8 mouse cellular contexts compared by ENCODE assay signal in the genomic region with DNA sequence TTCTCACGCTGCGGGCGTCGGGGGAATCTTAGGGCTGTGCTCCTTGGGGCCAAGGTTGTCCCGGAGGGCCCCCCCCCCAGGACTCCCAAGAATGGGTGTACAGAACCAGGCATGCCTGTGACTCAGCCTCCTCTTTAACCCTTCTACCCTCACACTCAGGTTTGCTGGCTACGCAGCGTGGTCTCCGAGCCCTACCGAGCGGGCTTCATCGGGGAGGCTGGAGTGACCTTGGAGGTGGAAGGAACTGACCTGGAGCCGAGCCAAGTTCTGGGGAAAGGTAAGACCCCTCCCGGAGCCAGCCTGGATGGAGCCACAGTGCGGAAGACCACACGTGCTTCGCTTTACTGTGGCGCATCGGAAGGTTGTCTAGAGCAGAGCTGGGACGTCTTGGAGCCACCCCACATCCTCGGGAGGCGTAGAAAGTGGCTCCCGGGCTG. TPM values are rescaled to one million over a fixed set of nuclear protein-coding genes. Genes with fewer than 3 reads are reported as not detected.
DNase-seq lines count a peak whose midpoint lies in the region; ATAC-seq and TF ChIP-seq lines count a peak whose summit lies in the region.

No protein-coding gene starts in this region.

- peak in 1 of 2 experiments; percentile 19 for DNase-seq in heart, adult 2 months
- no peak for DNase-seq in heart, postnatal 25 days (ENCODE audit: low spot score)
- DNase-seq in left cerebral cortex, postnatal 25 days (ENCODE audit: low spot score in 2 of 2): no peak
- DNase-seq in layer of hippocampus, adult 9-10 months (ENCODE audit: low spot score): no peak
- DNase-seq in layer of hippocampus, postnatal 36 days: no peak

- TF ChIP-seq POLR2A in heart, adult 2 months (IDR thresholded peaks at IDR 0.05; ENCODE audit: insufficient read depth, low read depth, low read length): no peak

- H3K27ac ChIP-seq in heart, adult 2 months: no peak overlapping the region
- peak overlapping the region; percentile 58 for H3K27ac ChIP-seq in embryonic facial prominence, embryonic 12.5 days
- peak overlapping the region; percentile 82 for H3K27ac ChIP-seq in intestine, embryonic 15.5 days
- H3K27ac ChIP-seq in midbrain, embryonic 13.5 days: no peak overlapping the region

- 2% methylated on average over 22 of the region's 22 CpGs for WGBS in heart, adult 2 months
- 1% methylated on average over 22 of the region's 22 CpGs for WGBS in embryonic facial prominence, embryonic 12.5 days
- WGBS in intestine, embryonic 15.5 days: under 1% methylated on average over 22 of the region's 22 CpGs
- 1% methylated on average over 22 of the region's 22 CpGs for WGBS in midbrain, embryonic 13.5 days

- peak overlapping the region; percentile 23; the same call in 1 of the 2 replicates for H3K4me3 ChIP-seq in heart, adult 2 months
- H3K4me3 ChIP-seq in embryonic facial prominence, embryonic 12.5 days: peak overlapping the region; percentile 41
- H3K4me3 ChIP-seq in intestine, embryonic 15.5 days (replicated peaks): peak overlapping the region; percentile 48
- H3K4me3 ChIP-seq in midbrain, embryonic 13.5 days (replicated peaks): peak overlapping the region; percentile 34

- peaks cover 1% of the 10 kb centered on the region for H3K4me1 ChIP-seq in heart, adult 2 months (ENCODE audit: control insufficient read depth, insufficient read depth, low read length)
- H3K4me1 ChIP-seq in embryonic facial prominence, embryonic 12.5 days: peaks cover 49% of the 10 kb centered on the region
- H3K4me1 ChIP-seq in intestine, embryonic 15.5 days (replicated peaks): peaks cover 31% of the 10 kb centered on the region
- peaks cover 36% of the 10 kb centered on the region for H3K4me1 ChIP-seq in midbrain, embryonic 13.5 days (replicated peaks)

- intact Hi-C loops in heart, adult 2 months (cut with DNase I): no loop called here
- intact Hi-C loops in heart, postnatal 25 days (cut with DNase I): no loop called here
- intact Hi-C loops in left cerebral cortex, postnatal 25 days (cut with DNase I): no loop called here

- no peaks in the 10 kb centered on the region for H3K9me3 ChIP-seq in embryonic facial prominence, embryonic 12.5 days
- H3K9me3 ChIP-seq in intestine, embryonic 15.5 days: no peaks in the 10 kb centered on the region
- H3K9me3 ChIP-seq in midbrain, embryonic 13.5 days: no peaks in the 10 kb centered on the region

- ATAC-seq in embryonic facial prominence, embryonic 12.5 days (ENCODE audit: insufficient number of reproducible peaks, insufficient read depth, low FRiP score, low TSS enrichment): peak; percentile 43; the same call in 1 of the 2 replicates
- peak; percentile 50 for ATAC-seq in intestine, embryonic 15.5 days
- ATAC-seq in midbrain, embryonic 13.5 days: peak; percentile 31; the same call in 1 of the 2 replicates

- no peaks in the 10 kb centered on the region for H3K79me2 ChIP-seq in heart, adult 2 months (replicated peaks; ENCODE audit: control insufficient read depth, insufficient read depth, low read length)

- peaks cover 15% of the 10 kb centered on the region for H3K27me3 ChIP-seq in heart, adult 2 months (ENCODE audit: control insufficient read depth, insufficient read depth, low read length)
- peaks cover 17% of the 10 kb centered on the region for H3K27me3 ChIP-seq in embryonic facial prominence, embryonic 12.5 days
- H3K27me3 ChIP-seq in intestine, embryonic 15.5 days (replicated peaks): no peaks in the 10 kb centered on the region
- H3K27me3 ChIP-seq in midbrain, embryonic 13.5 days: peaks cover 74% of the 10 kb centered on the region

- H3K36me3 ChIP-seq in heart, adult 2 months (ENCODE audit: control insufficient read depth, insufficient read depth, low read length): no peaks in the 10 kb centered on the region
- H3K36me3 ChIP-seq in embryonic facial prominence, embryonic 12.5 days: no peaks in the 10 kb centered on the region
- H3K36me3 ChIP-seq in intestine, embryonic 15.5 days: no peaks in the 10 kb centered on the region
- no peaks in the 10 kb centered on the region for H3K36me3 ChIP-seq in midbrain, embryonic 13.5 days

- no peak overlapping the region for H3K9ac ChIP-seq in heart, adult 2 months (ENCODE audit: low read depth, low read length)
- peak overlapping the region; percentile 44 for H3K9ac ChIP-seq in embryonic facial prominence, embryonic 12.5 days
- H3K9ac ChIP-seq in intestine, embryonic 15.5 days: peak overlapping the region; percentile 61
- 0 out of 2 replicates have a peak overlapping the region, but pooled peaks have one; percentile 29 for H3K9ac ChIP-seq in midbrain, embryonic 13.5 days (replicated peaks)

- H3K4me2 ChIP-seq in embryonic facial prominence, embryonic 12.5 days (replicated peaks): peak overlapping the region; percentile 76
- H3K4me2 ChIP-seq in intestine, embryonic 15.5 days (replicated peaks): peak overlapping the region; percentile 90
- peak overlapping the region; percentile 54 for H3K4me2 ChIP-seq in midbrain, embryonic 13.5 days (replicated peaks)

- no peak for TF ChIP-seq EP300 in heart, adult 2 months (IDR thresholded peaks at IDR 0.05; ENCODE audit: insufficient read depth, low read depth, low read length)

- no peak for TF ChIP-seq CTCF in heart, adult 2 months (IDR thresholded peaks at IDR 0.05)

RNA-seq across cellular contexts. Expression of a gene that starts 0.4 kb away (rescaled TPM):
- 1 to 10 TPM in 1 of 2 experiments, under 1 TPM in 1; 0.91 to 1.1 TPM for total RNA-seq in heart, adult 2 months (2021)
- 1.2 and 1.4 TPM in 2 replicates for polyA plus RNA-seq in heart, adult 2 months (2012; rRNA removed)
- 1 to 10 TPM; 1.3 to 1.6 TPM for total RNA-seq in heart, postnatal 25 days (2021)
- 17.6 and 19.1 TPM in 2 replicates for polyA plus RNA-seq in embryonic facial prominence, embryonic 12.5 days (2016; fragmentation: Nextera tagmentation; extraction: Ambion mirVana)
- polyA plus RNA-seq in intestine, embryonic 15.5 days (2015; fragmentation: Nextera tagmentation; extraction: Ambion mirVana): 16.2 and 17.5 TPM in 2 replicates
- 0.28 and 0.46 TPM in 2 replicates for polyA plus RNA-seq in midbrain, embryonic 13.5 days (2015; fragmentation: Nextera tagmentation; extraction: Ambion mirVana)
- total RNA-seq in left cerebral cortex, postnatal 25 days (2021): under 1 TPM; 0.34 to 0.64 TPM
- total RNA-seq in layer of hippocampus, postnatal 36 days (2021): under 1 TPM; 0.07 to 0.35 TPM

RNA-seq across cellular contexts. Expression of a gene that starts 10.8 kb away (rescaled TPM):
- not detected for total RNA-seq in heart, adult 2 months (2021)
- polyA plus RNA-seq in heart, adult 2 months (2012; rRNA removed): not detected in 2 replicates
- total RNA-seq in heart, postnatal 25 days (2021): not detected
- not detected in 2 replicates for polyA plus RNA-seq in embryonic facial prominence, embryonic 12.5 days (2016; fragmentation: Nextera tagmentation; extraction: Ambion mirVana)
- not detected in 2 replicates for polyA plus RNA-seq in intestine, embryonic 15.5 days (2015; fragmentation: Nextera tagmentation; extraction: Ambion mirVana)
- polyA plus RNA-seq in midbrain, embryonic 13.5 days (2015; fragmentation: Nextera tagmentation; extraction: Ambion mirVana): not detected in 2 replicates
- total RNA-seq in left cerebral cortex, postnatal 25 days (2021): not detected
- not detected for total RNA-seq in layer of hippocampus, postnatal 36 days (2021)

Comparison
In these comparisons a context has a peak if more than half of its experiments do, and no peak if none do; other contexts are left out.
1. H3K27ac ChIP-seq: peak in embryonic facial prominence, embryonic 12.5 days (single experiment) and intestine, embryonic 15.5 days (single experiment); none in heart, adult 2 months (single experiment) and midbrain, embryonic 13.5 days (single experiment).
2. Peak in every context shown above with its lines, with median percentiles within 50 percentile points of each other: H3K4me3 ChIP-seq, ATAC-seq and H3K4me2 ChIP-seq.